Comparison of ENCODE assay signal across 8 mouse cellular contexts in genomic region chr3:63295657-63296231, GRCm38 (mm10). TPM values are rescaled to one million over a fixed set of nuclear protein-coding genes. Genes with fewer than 3 reads are reported as not detected.
A peak's percentile ranks its signal among the peaks of the same experiment; 100 is the strongest.
DNase-seq lines count a peak whose midpoint lies in the region; ATAC-seq and TF ChIP-seq lines count a peak whose summit lies in the region.

No protein-coding gene starts in this region.

- 0 out of 2 replicates have a peak, but pooled peaks cover 2% of the 10 kb centered on the region for H3K4me1 ChIP-seq in hindbrain, embryonic 12.5 days
- peaks cover 22% of the 10 kb centered on the region for H3K4me1 ChIP-seq in midbrain, embryonic 10.5 days
- H3K4me1 ChIP-seq in small intestine, adult 2 months (ENCODE audit: control insufficient read depth, insufficient read depth, insufficient read length, low read length): no peaks in the 10 kb centered on the region; the same call in 1 of the 2 replicates

- H3K27ac ChIP-seq in gastrocnemius, adult 2 months: peak overlapping the region; percentile 67
- peak overlapping the region; percentile 77 for H3K27ac ChIP-seq in hindbrain, embryonic 12.5 days
- peak overlapping the region; percentile 85 for H3K27ac ChIP-seq in midbrain, embryonic 10.5 days (replicated peaks)
- no peak overlapping the region for H3K27ac ChIP-seq in small intestine, adult 2 months (ENCODE audit: insufficient read depth, low read depth, low read length)

- intact Hi-C loops in gastrocnemius, adult 2 months (cut with DNase I): no loop called here
- intact Hi-C loops in left cerebral cortex, postnatal 4 days (cut with DNase I): no loop called here

- TF ChIP-seq CTCF in gastrocnemius, adult 2 months (IDR thresholded peaks at IDR 0.05): no peak
- TF ChIP-seq CTCF in small intestine, adult 2 months (IDR thresholded peaks at IDR 0.05; ENCODE audit: extremely low read depth, insufficient read length, insufficient replicate concordance, low read depth, low read length): no peak

- no peak for TF ChIP-seq POLR2A in small intestine, adult 2 months (IDR thresholded peaks at IDR 0.05; ENCODE audit: low read depth, low read length)

- H3K9ac ChIP-seq in hindbrain, embryonic 12.5 days: peak overlapping the region; percentile 68

- no peaks in the 10 kb centered on the region for H3K9me3 ChIP-seq in hindbrain, embryonic 12.5 days (replicated peaks)
- no peaks in the 10 kb centered on the region for H3K9me3 ChIP-seq in midbrain, embryonic 10.5 days (replicated peaks)

- no peaks in the 10 kb centered on the region for H3K36me3 ChIP-seq in hindbrain, embryonic 12.5 days
- no peaks in the 10 kb centered on the region for H3K36me3 ChIP-seq in midbrain, embryonic 10.5 days
- no peaks in the 10 kb centered on the region for H3K36me3 ChIP-seq in small intestine, adult 2 months (ENCODE audit: control insufficient read depth, insufficient read depth, low read length)

- WGBS in hindbrain, embryonic 12.5 days: under 1% methylated on average over 52 of the region's 54 CpGs
- WGBS in midbrain, embryonic 10.5 days: under 1% methylated on average over 54 of the region's 54 CpGs
- WGBS in small intestine, adult 2 months: 1% methylated on average over 54 of the region's 54 CpGs

- H3K27me3 ChIP-seq in hindbrain, embryonic 12.5 days: peaks cover 14% of the 10 kb centered on the region
- peaks cover 34% of the 10 kb centered on the region for H3K27me3 ChIP-seq in midbrain, embryonic 10.5 days (ENCODE audit: low read depth, poor library complexity, severe bottlenecking)
- H3K27me3 ChIP-seq in small intestine, adult 2 months (ENCODE audit: control insufficient read depth, insufficient read depth, low read length): no peaks in the 10 kb centered on the region

- H3K4me2 ChIP-seq in hindbrain, embryonic 12.5 days (replicated peaks): peak overlapping the region; percentile 96

- DNase-seq in adrenal gland, adult 18-20 months (ENCODE audit: low spot score in 2 of 2): peak; percentile 38 to 41
- DNase-seq in cerebellum, postnatal 10 days: peak; percentile 37 to 50
- peak; percentile 60 for DNase-seq in gastrocnemius, adult 2 months
- DNase-seq in left cerebral cortex, postnatal 4 days: peak; percentile 24
- DNase-seq in midbrain, embryonic 10.5 days (ENCODE audit: low spot score): peak; percentile 74
- DNase-seq in B cell, adult 2 months: no peak

- peak; percentile 91 for ATAC-seq in hindbrain, embryonic 12.5 days (ENCODE audit: low FRiP score)

- peak overlapping the region; percentile 80 for H3K4me3 ChIP-seq in gastrocnemius, adult 2 months
- peak overlapping the region; percentile 72 for H3K4me3 ChIP-seq in hindbrain, embryonic 12.5 days
- H3K4me3 ChIP-seq in midbrain, embryonic 10.5 days: peak overlapping the region; percentile 81
- peak overlapping the region; percentile 69 for H3K4me3 ChIP-seq in small intestine, adult 2 months (ENCODE audit: low read depth, low read length)

RNA-seq across cellular contexts. Expression of gene Mme, which starts 54.4 kb away (rescaled TPM):
- total RNA-seq in adrenal gland, adult 18-20 months (2021): 10 to 100 TPM; 42.5 to 45.9 TPM
- 1 to 10 TPM; 3.1 to 5.2 TPM for total RNA-seq in gastrocnemius, adult 2 months (2021)
- polyA plus RNA-seq in hindbrain, embryonic 12.5 days (2016; fragmentation: Nextera tagmentation; extraction: Ambion mirVana): 36.0 and 37.3 TPM in 2 replicates
- total RNA-seq in left cerebral cortex, postnatal 4 days (2021): 10 to 100 TPM in 1 of 2 experiments, 1 to 10 TPM in 1; 9.0 to 12.5 TPM
- 10.4 and 12.2 TPM in 2 replicates for polyA plus RNA-seq in midbrain, embryonic 10.5 days (2016; fragmentation: Nextera tagmentation; extraction: Ambion mirVana)
- polyA plus RNA-seq in small intestine, adult 2 months (2012; rRNA removed): 20.5 and 21.8 TPM in 2 replicates

Comparison
In these comparisons a context has a peak if more than half of its experiments do, and no peak if none do; other contexts are left out.
1. DNase-seq: peak in adrenal gland, adult 18-20 months (2 of 2), cerebellum, postnatal 10 days (2 of 2), gastrocnemius, adult 2 months (single experiment), left cerebral cortex, postnatal 4 days (single experiment) and midbrain, embryonic 10.5 days (single experiment); none in B cell, adult 2 months (0 of 2).
2. Peak in every context shown above with its lines, with median percentiles within 50 percentile points of each other: H3K4me3 ChIP-seq.